Mouse (Mus musculus): ENCODE results near the gene Ywhag. TPM values are rescaled to one million over a fixed set of nuclear protein-coding genes. Genes with fewer than 3 reads are reported as not detected.

The Ywhag gene
- polyA plus RNA-seq, 3 experiments from 2014 or later, result 29.8 to 46.2 (median 37.0) TPM

DNA sequence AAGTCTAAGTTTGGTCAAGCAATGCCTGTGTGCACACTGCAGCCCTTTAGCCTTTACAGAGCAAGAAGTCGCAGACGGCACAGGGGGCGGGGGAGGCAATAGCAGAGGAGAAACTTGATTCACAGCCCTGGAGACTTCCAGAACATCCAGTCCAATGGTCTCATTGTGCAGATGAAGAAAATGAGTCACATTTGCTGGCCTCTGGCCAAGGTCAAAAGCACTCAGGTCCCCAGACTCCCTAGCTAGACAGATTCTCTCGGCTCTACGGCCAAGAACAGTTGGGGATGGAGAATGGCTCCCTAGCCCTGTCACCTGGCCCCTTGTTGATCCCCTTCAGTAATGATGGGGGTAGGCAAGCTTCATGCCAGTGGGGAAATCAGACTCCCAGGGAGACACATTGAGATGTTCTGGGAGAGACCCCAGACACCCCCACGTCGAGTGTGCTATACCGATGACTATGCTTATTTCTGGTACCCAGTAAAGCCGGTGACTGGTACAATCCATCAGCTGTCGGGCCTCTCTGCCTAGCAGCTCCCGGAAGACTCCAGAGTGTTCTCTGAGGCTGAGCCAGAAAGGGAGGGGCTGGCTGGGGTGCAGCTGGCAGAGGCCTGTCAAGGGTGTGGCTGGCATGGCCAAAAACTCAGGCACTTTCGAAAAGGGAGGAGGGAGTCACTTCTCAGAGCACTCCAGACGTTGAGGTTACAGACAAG lies 54.8 kb downstream of the Ywhag start:
- no peak for ATAC-seq

DNA sequence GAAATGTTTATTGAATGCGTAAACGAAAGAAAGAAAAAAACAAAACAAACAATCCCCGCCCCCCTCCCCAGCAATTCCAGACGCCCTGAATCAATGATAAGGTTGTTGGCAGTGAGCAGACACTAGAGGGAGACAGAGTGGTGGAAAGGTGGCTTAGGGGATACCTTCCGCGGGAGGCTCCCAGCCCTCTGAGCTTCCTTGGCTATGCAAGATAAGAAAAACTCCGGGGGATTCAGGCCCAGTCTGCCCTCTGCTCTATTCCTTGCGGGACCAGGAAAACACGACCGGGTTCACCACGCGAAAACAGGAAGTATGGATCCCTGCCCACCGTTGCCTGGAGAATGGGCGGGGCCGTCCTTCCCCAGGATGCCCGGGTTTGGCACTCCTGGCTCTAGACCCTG lies 56.6 kb downstream of the Ywhag start:
- peak; percentile 43 for ATAC-seq

DNA sequence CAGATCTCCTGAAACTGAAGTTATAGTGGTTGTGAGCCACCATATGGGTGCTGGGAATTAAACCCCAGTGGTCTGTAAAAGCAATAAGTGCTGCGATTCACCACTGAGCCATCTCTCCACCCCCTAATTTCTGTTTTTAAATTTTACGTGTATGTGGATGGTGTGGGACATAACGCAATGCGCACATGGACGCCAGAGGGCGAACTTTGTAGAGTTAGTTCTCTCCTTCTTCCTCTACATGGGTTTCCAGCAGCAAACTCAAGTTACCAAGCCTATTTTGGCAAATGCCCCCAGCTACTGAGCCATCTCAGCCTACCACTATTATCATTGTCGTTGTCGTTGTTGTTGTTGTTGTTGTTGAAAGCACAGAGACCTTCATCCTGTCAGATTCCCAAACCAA lies 57.2 kb downstream of the Ywhag start:
- ATAC-seq, result peak; percentile 54

DNA sequence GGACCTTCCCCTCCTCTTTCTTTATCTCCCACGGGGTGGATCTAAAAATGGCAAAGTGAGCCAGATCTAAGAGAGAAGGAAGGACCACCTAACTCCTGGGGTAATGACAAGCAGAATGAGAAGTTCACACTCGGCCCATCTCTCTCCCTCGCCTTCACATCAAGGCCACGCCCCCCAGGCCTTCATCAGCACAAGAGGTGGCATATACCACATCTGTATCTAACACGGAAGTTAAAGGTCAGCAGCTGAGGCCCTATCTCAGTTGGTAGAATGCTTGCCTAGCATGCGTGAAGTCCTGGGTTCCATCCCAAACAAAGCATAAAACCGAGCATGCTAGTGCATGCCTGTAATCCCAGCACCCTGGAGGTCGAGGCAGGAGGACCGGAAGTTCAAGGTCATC lies 60.7 kb downstream of the Ywhag start:
- ATAC-seq, result peak; percentile 54

DNA sequence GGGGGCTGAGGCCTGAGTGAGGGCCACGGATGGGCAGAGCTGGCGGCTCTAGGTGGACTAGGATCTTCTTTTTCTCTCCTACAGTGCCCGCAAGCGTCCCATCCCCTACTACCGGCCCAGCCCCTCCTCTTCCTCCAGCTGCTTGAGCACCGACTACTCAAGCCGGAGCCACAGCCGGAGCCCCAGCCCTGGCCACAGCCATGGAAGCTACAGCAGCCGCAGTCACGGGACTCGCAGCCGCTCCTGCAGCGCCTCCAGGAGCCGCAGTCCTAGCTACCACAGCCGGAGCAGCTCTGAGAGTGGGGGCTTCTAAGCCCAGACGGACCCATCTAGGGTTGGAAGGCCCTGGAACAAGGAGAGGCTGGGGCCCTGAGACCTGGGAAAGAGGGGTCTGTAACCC lies 61.4 kb downstream of the Ywhag start:
- ATAC-seq, result no peak

DNA sequence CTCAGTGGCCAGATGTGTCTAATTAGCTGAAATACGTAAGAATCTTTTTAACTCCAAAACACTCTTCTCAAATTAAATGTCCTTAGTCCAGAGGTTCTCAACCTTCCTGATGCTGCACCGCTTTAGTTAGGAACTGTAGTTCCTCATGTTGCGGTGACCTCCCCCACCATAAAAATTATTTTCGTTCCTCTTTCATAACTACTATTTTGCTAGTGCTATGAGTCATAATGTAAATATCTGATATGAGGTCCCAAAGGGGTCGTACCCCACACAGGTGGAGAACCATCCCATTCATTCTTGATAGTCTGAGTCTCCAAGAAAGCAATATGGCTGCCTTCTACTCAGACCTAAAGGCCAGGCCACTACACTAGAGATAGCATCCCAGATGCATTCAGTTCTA lies 63.9 kb downstream of the Ywhag start:
- ATAC-seq, result no peak

DNA sequence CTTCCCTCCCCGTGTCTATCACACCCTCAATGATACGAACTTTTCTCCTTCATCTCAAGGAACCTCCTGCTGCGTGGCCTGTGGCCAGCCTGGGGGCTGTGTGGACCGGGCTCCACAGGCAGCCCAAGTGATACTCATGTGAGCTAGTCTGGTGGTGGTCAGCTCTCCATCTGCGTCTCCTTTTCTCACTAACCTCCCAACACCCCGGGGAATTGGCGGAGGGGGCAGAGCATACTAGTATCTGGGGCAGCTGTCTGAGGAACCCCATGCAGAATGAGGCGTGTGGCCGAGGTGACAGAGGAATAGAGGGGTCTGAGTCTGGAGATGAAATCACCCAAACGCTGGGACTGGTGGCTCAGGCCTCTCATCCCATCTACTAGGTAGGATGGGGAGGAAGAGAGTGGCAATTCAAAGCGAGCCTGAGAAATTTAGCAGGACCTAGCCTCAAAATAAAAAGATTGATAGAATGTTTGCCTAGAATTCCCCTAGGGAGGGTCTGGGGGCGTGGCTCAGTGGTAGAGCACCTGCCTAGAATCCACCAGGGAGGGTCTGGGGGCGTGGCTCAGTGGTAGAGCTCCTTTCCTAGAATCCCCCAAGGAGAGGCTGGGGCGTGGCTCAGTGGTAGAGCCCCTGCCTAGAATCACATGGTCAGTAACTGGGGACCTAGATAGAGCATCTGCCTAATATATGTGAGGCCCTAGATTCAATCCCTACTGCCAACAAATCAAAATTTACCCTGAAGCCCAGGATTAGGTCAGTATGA lies 64.6 kb downstream of the Ywhag start:
- no peak for ATAC-seq

DNA sequence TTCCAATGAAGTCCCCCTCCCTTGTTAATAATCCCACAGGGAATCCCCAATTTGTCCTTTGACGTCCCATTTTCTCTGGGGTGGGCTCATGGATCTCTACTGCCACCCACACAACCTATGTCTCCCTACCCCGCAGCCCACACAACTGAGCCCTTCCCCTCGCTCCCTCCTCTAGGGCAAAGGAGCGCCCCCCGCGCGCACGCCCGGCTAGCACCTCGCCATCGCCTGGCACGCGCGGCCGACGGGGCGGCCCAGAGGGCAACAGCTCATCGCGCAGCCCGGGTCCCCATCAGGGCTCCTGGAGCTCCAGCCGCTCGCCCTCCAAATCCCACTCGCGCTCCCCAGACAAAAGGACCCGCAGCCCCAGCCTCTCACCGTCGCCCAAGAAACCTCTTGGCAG lies 65.8 kb downstream of the Ywhag start:
- ATAC-seq, result no peak

DNA sequence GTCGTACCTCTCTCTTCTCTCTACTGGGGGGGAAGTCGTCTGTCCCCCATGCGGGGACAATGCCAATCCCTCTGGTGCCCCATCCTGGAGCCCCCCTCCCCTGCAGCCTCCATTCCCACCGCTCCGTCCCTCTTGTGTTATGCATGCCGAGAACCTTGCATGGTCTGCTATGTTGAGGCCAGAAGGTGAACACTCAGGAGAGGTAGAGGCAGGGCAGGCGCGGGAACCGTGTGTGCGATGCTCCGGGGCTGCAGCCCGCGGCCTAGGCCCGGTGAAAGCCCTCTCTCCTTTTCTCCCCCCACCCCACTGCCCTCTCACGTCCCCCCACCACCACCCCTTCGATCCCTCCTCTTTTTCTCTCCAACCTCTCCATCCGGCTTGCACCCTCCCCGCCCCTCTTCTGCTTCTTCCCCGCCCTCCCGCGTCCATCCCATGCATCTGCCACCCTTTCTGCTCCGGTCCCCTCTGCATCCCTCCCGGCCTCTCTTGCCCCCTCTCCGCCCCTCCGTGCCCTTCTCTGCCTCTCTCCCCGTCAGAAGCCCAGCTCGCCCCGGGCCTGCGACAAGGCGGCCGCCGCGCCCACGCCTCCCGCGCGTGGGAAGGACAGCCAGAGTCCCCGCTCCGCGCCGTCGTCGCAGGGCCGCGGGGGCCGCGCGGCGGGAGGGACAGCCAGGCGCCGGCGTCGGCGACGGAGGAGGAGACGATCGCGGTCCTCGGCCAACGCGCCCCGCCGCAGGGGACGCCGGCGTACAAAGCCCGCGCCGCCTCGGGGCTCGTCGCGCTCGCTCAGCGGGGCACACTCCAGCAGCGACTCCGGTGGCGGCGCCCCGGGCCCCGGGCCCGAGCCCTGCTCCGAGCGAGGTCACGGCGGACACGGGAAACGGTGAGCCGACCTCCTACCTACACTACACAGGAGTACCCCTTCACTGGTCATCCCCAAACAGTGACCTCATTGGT lies 66.5 kb downstream of the Ywhag start:
- no peak for ATAC-seq

DNA sequence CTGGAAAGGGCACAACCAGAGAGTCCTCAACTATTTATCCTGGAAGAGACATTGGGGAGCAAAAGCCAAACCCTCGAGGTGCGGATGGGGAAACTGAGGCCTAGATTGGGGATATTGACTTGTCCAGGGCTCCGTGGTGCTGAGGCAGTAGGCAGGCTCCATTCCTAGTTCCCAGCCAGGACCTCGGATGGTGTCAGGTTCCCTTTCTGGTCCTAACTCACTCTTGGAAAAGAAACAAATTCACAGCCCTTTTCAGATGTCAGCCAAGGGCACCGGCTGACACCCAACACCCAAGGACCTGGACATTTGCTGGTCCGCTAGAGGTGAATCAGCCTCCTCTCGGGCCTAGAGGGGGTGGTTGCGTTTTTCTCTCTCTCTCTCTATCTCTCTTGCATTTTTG lies 67.8 kb downstream of the Ywhag start:
- ATAC-seq, result no peak

Other genes starting within 250 kb of the Ywhag start
- gene Tmem120a, start 190.2 kb downstream of the Ywhag start, polyA plus RNA-seq (2017; shearing (Covaris generic)), result 10 to 100 TPM; 31.4 to 58.5 (median 39.4) TPM
- 1 to 10 TPM in 1 of 3 experiments, under 1 TPM in 1, not detected in 1; 0.68 to 2.6 TPM for gene Styxl1, start 156.2 kb downstream of the Ywhag start, polyA plus RNA-seq (2017; shearing (Covaris generic))
- gene Mdh2, start 156.1 kb downstream of the Ywhag start, polyA plus RNA-seq (2017; shearing (Covaris generic)), result 100 to 1,000 TPM; 604 to 659 (median 643) TPM
- gene Srrm3, start 127.7 kb downstream of the Ywhag start, polyA plus RNA-seq (2017; shearing (Covaris generic)), result not detected
- under 1 TPM in 1 of 3 experiments, not detected in 2; 0.82 TPM for gene Hspb1, start 46.7 kb downstream of the Ywhag start, polyA plus RNA-seq (2017; shearing (Covaris generic))
- gene Ssc4d, start 39.9 kb upstream of the Ywhag start, polyA plus RNA-seq (2017; shearing (Covaris generic)), result 1 to 10 TPM; 1.0 to 2.0 (median 1.4) TPM
- not detected for gene Zp3, start 45.5 kb upstream of the Ywhag start, polyA plus RNA-seq (2017; shearing (Covaris generic))
- 10 to 100 TPM in 1 of 3 experiments, 1 to 10 TPM in 2; 8.5 to 10.8 (median 9.1) TPM for gene Dtx2, start 60.2 kb upstream of the Ywhag start, polyA plus RNA-seq (2017; shearing (Covaris generic))
- gene Upk3b, start 103.9 kb upstream of the Ywhag start, polyA plus RNA-seq (2017; shearing (Covaris generic)), result under 1 TPM in 1 of 3 experiments, not detected in 2; 0.16 TPM
- not detected for gene Upk3bl, start 119.9 kb upstream of the Ywhag start, polyA plus RNA-seq (2017; shearing (Covaris generic))
- gene Rasa4, start 149.3 kb upstream of the Ywhag start, polyA plus RNA-seq (2017; shearing (Covaris generic)), result 1 to 10 TPM; 1.5 to 2.4 (median 1.7) TPM
- gene Polr2j, start 182.0 kb upstream of the Ywhag start, polyA plus RNA-seq (2017; shearing (Covaris generic)), result 100 to 1,000 TPM; 120 to 150 (median 121) TPM
- 10 to 100 TPM; 37.0 to 37.7 (median 37.2) TPM for gene Lrwd1, start 201.5 kb upstream of the Ywhag start, polyA plus RNA-seq (2017; shearing (Covaris generic))
- 10 to 100 TPM; 51.3 to 63.3 (median 56.7) TPM for gene Alkbh4, start 201.5 kb upstream of the Ywhag start, polyA plus RNA-seq (2017; shearing (Covaris generic))
- gene Orai2, start 236.1 kb upstream of the Ywhag start, polyA plus RNA-seq (2017; shearing (Covaris generic)), result 10 to 100 TPM; 55.8 to 72.0 (median 64.8) TPM